Mouse (Mus musculus): ENCODE measurements around the gene Trim7. TPM values are rescaled to one million over a fixed set of nuclear protein-coding genes. Genes with fewer than 3 reads are reported as not detected.
"Not testable (repeated sequence)": the region's sequence is repeated elsewhere in the genome, so short reads cannot be mapped to it uniquely, and the experiment has no call there.

Trim7 gene
- total RNA-seq, 2 experiments from 2014 or later, result 1.4 to 2.2 TPM

DNA sequence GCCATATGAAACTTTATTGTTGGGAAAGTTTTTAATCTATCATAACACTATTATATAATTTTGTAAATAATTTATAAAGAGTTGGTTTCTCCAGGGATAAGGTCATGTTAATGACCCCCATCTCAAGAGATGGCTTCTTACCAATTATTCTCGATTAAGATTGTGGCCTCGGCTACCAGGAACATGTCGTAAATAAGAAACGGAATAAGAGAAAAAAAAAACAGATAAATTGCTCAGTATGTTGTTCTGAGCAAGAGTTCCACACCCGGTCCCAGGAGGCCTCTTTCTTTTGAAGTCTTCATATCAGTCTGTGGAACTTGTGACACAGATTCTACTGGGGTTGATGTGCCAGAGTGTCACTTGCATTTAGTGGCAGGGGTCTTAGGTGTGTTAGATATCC is 15.3 kb downstream of the Trim7 start:
- intact Hi-C loops (cut with DNase I), result no loop called here
- DNase-seq (ENCODE audit: low spot score in 2 of 2), result no peak

DNA sequence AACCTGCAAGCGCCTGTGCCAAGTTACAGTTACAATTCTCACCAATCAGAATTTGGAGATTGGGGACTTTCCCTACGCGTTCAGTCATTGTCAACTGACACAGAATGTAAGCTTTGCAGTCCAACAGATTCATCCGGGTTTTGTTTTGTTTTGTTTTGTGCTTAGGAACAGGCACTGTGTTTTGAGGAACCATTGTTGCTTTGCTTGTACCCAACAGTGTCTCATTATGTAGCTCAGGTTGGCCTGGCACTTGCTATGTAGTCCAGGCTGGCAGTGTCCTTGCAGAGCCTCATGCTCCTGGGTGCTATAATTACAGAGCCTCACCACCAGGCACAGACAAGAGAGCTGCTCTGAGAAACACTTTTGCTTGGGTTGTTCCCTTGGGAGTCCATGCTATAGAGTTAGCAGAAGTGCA is 16.4 kb downstream of the Trim7 start:
- DNase-seq (ENCODE audit: low spot score in 2 of 2), result no peak
- intact Hi-C loops (cut with DNase I), result no loop called here

- intact Hi-C loops (cut with DNase I), result no loop called here
Observed at GRCm38 (mm10) chr11:48843202-48843601, 17.3 kb downstream of the Trim7 start.

DNA sequence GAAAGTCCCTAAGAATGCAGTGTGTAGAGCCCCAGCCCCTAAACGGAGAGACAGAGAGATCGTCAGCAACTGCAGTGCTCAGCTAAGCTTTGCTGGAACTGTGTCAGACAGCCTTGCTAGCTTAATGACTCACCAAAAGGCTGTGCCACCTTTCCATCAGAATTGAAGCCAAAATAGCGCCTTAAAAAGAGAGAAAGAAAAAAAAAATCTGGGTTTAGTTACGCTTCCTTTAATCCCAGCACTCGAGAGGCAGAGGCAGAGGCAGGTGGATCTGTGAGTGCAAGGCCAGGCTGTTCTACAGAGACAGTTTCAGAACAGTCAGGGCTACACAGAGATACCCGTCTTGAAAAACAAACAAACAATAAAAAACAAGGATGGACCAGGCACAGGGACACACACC is 18.4 kb downstream of the Trim7 start:
- DNase-seq (ENCODE audit: low spot score in 2 of 2), result peak in 1 of 2 experiments; percentile 53
- intact Hi-C loops (cut with DNase I), result no loop called here

More at GRCm38 (mm10) chr11:48843202-48843601, 17.3 kb downstream of the Trim7 start:
- DNase-seq (ENCODE audit: low spot score in 2 of 2), result no peak

DNA sequence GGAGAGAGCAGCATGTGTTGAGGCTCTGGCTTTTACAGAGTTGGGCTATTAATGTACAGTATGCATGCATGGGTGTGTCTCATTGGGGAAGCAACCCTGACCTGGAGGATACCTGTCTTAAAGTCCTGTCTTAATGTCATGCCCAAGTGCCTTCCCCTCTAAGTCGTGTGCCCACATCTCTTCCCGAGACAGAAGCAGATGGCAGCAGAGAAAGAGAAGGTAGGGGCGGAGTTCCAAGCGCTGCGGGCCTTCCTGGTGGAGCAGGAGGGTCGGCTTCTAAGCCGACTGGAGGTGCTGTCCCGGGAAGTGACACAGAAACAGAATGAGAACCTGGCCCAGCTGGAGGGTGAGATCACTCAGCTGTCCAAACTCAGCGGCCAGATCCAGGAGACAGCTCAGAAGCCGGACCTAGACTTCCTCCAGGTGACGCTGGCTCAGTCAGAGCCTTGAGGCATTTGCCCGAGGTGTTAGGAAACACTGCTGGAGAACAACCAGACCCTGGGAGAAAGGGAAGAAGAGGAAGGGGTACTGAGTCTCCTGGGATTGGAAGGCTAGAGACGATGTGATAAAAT is 19.4 kb downstream of the Trim7 start:
- intact Hi-C loops (cut with DNase I), result no loop called here

DNA sequence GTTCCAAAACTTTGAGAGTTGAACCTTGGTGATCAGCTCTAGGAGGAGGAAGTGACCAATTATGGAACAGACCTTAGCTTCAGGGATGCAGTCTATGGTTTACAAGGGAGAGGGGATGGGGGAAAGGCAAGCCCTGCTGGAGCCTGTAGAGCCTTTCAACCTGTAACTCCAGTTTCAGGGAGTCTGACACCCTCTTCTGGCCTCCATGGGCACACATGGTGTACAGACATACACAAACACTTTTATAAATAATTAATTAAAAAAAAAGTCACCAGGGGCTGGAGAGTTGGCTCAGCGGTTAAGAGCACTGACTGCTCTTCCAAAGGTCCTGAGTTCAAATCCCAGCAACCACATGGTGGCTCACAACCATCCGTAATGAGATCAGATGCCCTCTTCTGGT is 20.4 kb downstream of the Trim7 start:
- intact Hi-C loops (cut with DNase I); DNase-seq (ENCODE audit: low spot score in 2 of 2): not testable (repeated sequence)

More for the DNA sequence above, 19.4 kb downstream of the Trim7 start:
- no peak for DNase-seq (ENCODE audit: low spot score in 2 of 2)

GRCm38 (mm10) chr11:48846881-48847280 is 20.9 kb downstream of the Trim7 start:
- intact Hi-C loops (cut with DNase I), result no loop called here
- no peak for DNase-seq (ENCODE audit: low spot score in 2 of 2)

DNA sequence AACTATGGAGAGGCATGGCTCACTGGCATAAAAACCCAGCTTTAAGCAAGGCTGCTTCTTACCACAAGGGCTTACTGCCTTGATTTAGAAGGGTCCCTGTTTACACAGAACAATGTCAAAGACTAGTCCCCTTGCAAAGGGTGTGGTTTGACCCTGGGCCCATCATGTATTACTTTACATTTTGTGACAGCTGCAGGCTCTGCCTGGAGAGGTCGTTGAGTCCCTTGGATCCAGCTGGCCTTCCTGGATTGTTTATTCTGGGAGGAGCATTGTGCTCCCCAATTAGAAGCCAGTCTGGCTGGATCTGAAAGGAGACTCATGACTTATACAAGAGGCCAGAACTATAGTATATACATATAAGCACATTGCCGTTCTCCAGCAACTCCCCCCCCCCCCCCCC is 24.3 kb downstream of the Trim7 start:
- no peak for DNase-seq (ENCODE audit: low spot score in 2 of 2)
- intact Hi-C loops (cut with DNase I), result no loop called here

DNA sequence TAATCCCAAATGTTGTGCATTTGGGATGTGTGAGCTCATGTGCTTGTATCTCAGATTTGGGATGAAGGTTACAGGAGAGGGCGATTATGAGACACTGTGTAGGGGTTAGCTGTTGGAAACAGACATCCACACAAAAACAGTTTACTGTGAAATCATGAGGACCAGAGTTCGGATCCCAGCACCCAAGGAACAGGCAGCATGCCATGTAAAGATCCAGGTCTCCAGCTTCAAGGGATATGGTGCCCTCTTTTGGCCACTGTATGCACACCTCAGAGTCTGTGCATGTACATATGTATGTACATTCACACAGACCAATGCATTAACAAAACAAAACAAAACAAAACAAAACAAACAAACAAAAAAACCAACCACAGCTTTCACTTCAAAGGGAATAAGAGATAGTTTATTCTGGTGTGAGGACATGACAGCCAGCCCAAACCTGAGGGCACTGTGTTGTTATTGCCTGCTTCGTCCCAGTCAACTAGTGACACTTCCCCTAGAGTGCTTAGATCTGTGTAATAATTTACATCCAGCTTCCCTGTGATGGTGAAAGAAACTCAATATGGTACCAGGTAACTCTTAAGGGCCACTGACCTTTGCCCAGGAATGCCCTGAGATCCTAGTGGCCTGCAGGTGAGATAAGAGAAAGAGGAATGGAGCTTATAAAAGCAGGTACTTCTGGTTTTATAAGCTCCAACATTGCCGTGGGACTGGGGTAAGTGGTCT is 25.5 kb downstream of the Trim7 start:
- intact Hi-C loops (cut with DNase I), result no loop called here
- no peak for DNase-seq (ENCODE audit: low spot score in 2 of 2)

DNA sequence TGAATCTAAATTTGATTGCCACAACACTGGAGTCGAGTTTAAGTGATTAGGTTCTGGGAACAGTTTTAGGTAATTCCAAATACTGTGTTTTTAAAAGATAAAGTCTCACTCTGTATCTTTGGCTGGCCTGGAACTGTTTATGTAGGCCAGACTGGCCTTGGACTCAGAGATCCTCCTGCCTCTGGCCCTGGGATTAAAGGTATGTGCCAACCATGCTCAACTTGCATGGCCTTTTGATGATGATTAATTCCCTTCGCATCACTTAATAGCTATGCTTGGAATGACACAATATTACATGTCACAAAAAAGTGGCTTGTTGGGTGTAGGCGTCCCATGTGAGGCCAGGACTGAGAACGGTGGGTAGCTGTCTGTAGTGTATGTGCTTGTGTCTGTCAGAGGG is 26.2 kb downstream of the Trim7 start:
- DNase-seq (ENCODE audit: low spot score in 2 of 2), result no peak
- intact Hi-C loops (cut with DNase I), result no loop called here

DNA sequence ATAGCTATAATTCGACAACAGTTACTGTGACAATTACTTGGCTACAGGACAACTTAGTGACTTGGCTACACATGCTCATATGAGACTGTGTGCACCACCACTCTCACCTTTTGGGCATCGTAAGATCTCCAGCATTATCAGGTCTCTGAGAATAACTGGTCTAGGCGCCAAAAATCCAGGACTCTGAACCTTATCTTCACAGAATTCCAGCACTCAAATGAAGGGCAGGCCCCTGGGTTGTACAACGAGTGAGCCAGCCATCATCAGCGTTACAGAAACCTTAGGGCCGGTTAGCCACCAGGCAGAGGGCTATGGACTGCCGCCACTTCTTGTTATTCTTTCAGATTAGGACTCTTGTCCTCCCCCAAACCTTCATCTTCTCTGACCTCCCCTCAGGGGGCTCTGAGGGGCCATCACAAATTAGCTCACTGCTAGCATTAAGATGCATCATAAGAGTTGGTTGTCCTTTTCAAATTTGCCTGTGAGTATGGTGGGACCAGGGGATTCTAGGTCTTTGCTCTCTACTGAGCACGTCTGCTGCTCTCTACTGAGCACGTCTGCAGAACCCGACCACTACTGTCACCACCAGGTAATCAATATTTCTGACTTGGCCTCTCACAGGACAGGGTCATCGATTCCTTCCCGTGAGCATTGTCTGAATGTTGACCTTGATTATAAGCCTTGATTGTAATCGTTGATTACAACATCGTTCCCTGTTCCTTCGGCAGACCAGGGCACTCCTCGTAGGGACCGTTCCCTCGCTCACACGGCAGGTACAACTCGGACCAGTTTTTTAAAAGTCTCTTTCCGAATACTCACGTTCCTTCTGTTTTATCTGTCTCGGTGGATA is 26.9 kb downstream of the Trim7 start:
- intact Hi-C loops (cut with DNase I), result no loop called here
- DNase-seq (ENCODE audit: low spot score in 2 of 2), result no peak

DNA sequence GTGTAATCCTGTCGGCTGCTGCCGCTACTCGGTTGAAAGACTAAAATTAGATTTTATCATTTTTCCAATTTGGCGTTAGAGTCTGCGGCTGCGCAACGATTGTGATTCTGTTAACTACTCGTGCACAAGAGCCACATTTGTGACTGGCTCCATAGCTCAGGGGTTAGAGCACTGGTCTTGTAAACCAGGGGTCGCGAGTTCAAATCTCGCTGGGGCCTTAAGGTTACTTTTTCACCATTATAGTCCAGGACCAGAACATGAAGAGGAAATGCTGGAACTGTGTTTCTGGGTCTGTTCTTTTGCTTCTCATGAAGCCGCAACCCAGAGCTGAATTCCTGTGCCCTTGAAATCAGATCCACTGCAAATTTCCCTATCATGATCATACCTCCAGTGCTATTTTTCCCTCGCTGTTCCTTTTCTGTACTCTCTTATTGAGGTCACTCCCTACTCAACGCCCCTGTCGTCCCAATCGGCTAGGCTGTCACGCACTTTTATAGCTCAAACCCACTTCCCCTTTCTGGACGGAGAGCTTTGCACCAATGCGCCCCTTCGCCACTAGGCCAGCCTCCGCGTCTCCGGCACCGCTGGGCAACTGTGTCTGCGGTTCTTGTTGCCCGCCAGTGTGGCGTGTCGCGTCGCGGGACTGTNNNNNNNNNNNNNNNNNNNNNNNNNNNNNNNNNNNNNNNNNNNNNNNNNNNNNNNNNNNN is 27.7 kb downstream of the Trim7 start:
- DNase-seq (ENCODE audit: low spot score in 2 of 2), result peak; percentile 93 to 97
- intact Hi-C loops (cut with DNase I), result no loop called here

DNA sequence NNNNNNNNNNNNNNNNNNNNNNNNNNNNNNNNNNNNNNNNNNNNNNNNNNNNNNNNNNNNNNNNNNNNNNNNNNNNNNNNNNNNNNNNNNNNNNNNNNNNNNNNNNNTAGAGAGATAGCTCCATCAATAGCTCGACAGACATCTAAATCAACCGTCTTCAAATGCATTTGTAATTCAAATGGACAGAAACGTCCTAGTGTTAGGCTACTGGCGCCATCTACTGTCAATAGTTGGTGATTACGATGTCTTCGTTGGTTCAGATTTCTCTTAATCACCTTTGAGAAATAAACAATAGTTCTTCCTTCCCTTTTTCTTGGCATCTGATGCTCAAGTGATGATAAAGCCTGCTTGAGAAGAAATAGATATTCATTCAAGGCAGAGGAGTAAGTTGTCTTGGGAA is 33.1 kb downstream of the Trim7 start:
- peak; percentile 51 to 78 for DNase-seq (ENCODE audit: low spot score in 2 of 2)

GRCm38 (mm10) chr11:48862784-48863319 is 36.9 kb downstream of the Trim7 start:
- no peak for DNase-seq (ENCODE audit: low spot score in 2 of 2)
- intact Hi-C loops (cut with DNase I), result no loop called here

More for the DNA sequence above, 33.1 kb downstream of the Trim7 start:
- intact Hi-C loops (cut with DNase I), result loop anchor here (1.0 to 5.0 kb wide), 3 partner anchors 69 to 393 kb away; partner anchors contain the start of gene Zfp62

DNA sequence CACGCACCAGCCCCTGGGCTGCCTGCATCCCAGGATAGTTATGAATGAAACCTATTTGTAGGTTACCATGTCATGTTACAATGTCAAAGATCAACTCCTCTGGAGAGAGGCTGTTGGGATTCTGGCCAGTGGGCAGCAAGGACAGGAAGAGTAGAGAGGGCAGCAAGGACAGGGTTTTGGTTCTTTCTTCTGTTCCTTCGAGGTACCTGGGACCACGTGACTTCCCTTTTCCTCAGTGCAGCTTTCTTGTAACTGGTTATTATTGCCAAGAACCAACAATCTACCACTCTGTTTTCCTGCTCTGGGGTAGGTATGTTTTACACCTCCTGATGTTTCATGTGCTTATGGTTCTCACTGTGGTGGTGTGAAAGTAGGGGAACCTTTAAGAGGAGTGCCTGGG is 37.9 kb downstream of the Trim7 start:
- intact Hi-C loops (cut with DNase I), result no loop called here

GRCm38 (mm10) chr11:48866481-48866880 is 40.5 kb downstream of the Trim7 start:
- intact Hi-C loops (cut with DNase I), result no loop called here
- DNase-seq (ENCODE audit: low spot score in 2 of 2), result no peak

More for the DNA sequence above, 37.9 kb downstream of the Trim7 start:
- DNase-seq (ENCODE audit: low spot score in 2 of 2), result no peak

DNA sequence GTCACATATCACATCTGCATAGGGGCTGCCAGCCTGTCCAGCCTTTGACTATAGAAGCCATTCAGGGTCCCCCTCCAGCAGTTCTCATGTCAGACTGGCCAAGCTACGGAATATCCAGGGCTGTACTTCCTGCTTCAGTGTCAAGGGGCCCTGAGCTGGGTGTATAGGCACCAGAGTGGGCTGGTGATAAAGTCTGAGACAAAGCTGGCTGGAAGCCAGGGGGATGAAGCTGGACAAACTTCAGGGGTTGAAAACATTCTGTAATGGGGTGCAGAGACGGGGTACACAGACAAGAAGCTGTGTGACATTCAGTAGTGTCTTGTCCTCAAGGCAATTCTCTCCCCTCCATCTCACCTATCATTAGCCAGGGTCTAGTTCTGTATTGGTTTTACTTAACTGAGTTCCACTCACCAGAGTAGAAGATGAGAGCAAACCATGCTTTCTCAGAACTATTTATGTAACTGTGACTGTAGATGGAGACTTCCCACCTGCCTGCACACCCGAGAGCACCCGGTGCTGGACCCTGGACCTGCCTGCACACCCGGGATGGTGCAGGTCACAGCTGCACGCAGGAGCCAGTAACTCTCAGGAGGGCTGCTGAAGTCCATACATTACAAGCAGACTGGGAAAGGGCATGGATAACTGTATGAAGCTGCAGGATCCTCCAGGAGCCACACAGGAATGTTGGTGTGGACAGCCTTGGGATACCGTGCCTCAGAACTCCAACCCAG is 43.6 kb downstream of the Trim7 start:
- no peak for DNase-seq (ENCODE audit: low spot score in 2 of 2)
- intact Hi-C loops (cut with DNase I), result loop anchor here (5.0 kb wide), 1 partner anchor 683 kb away; no protein-coding TSS in a partner anchor

- no peak for DNase-seq (ENCODE audit: low spot score in 2 of 2)
- intact Hi-C loops (cut with DNase I), result loop anchor here (5.0 kb wide), 1 partner anchor 682 kb away; no protein-coding TSS in a partner anchor
Observed at GRCm38 (mm10) chr11:48870781-48871180, 44.8 kb downstream of the Trim7 start.

Measured in left cerebral cortex, postnatal 25 days (tissue).